Mouse (Mus musculus): ENCODE data around the gene Nat8f4.

DNA sequence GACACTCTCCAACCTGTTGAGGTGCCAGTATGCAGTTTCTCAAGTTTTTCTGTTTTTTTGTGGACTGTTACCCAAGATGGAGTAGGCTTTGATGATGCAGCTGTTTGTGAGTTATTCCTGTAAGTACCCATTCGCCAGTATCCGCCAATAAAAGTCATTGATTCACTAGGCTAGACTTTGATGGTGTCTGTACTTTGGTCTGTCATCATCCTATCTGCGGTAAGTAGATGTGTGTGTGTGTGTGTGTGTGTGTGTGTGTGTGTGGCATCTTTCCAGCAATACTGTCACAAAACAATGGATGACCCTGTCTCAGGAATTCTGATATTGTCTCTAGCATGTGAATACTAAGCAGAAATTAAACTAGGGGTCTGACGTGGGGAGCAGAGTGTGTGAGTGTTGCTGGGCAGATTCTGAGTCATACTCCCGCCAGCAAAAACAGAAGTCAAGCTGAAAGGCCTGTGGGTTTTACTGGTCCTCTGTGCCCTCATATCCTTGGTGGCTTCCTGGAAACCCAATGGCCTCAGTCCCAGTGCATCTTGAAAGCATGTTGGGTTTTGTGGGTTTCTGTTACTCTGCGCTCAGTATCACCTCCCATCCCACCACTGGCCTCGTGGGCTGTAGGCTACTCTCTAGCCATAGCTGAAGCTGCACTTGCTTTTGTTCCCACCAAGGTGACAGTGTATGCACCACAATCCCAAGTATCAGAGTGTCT lies 53.5 kb downstream of the Nat8f4 start:
- TF ChIP-seq POLR2A (IDR thresholded peaks at IDR 0.05; ENCODE audit: borderline replicate concordance, insufficient read depth, low read length) (no peak), CTCF (IDR thresholded peaks at IDR 0.05; ENCODE audit: borderline replicate concordance, insufficient read depth, low read depth, low read length) (no peak)

Measured in cerebellum, adult 2 months (tissue).